Mouse (Mus musculus): ENCODE results near the gene Hist1h3c. TPM values are rescaled to one million over a fixed set of nuclear protein-coding genes. Genes with fewer than 3 reads are reported as not detected.
"Not testable (repeated sequence)": the region's sequence is repeated elsewhere in the genome, so short reads cannot be mapped to it uniquely, and the experiment has no call there.

Gene Hist1h3c
- polyA plus RNA-seq, 1 experiment: 3.6 TPM

- peak within 1 kb of the TSS; percentile 96 for H3K9ac ChIP-seq (ENCODE audit: low read depth, poor library complexity, severe bottlenecking)
- TF ChIP-seq POLR2A (IDR thresholded peaks at IDR 0.05; ENCODE audit: insufficient read depth, low read length): peak; percentile 85
- H3K9me3 ChIP-seq (replicated peaks; ENCODE audit: control insufficient read depth, insufficient read depth, low read length, poor library complexity, severe bottlenecking); H3K36me3 ChIP-seq (ENCODE audit: control insufficient read depth, insufficient read depth, low read length, poor library complexity, severe bottlenecking); H3K27me3 ChIP-seq (ENCODE audit: control insufficient read depth, insufficient read depth, low read length, poor library complexity, severe bottlenecking); H3K4me1 ChIP-seq (ENCODE audit: control insufficient read depth, insufficient read depth, low read length): not testable (repeated sequence)
- peak within 1 kb of the TSS; percentile 81 for H3K4me3 ChIP-seq (ENCODE audit: low read depth, low read length)
- peak within 1 kb of the TSS; percentile 95 for H3K27ac ChIP-seq (ENCODE audit: insufficient read depth, low read length)
These were observed 6.8 kb upstream of the Hist1h3c start, which contains the start of gene Hist1h3b for GRCm38 (mm10) chr13:23752067-23752741. Gene Hist1h3b (plus strand): TSS chr13:23752267.

- Histone ChIP-seq H3K4me1 (ENCODE audit: control insufficient read depth, insufficient read depth, low read length) (peaks cover 2% of the 10 kb centered on the region), H3K4me3 (ENCODE audit: low read depth, low read length) (peak overlapping the region; percentile 68), H3K36me3 (ENCODE audit: control insufficient read depth, insufficient read depth, low read length, poor library complexity, severe bottlenecking) (no peaks in the 10 kb centered on the region), H3K27ac (ENCODE audit: insufficient read depth, low read length) (peak overlapping the region; percentile 95), H3K27me3 (ENCODE audit: control insufficient read depth, insufficient read depth, low read length, poor library complexity, severe bottlenecking) (no peaks in the 10 kb centered on the region), H3K9me3 (replicated peaks; ENCODE audit: control insufficient read depth, insufficient read depth, low read length, poor library complexity, severe bottlenecking) (no peaks in the 10 kb centered on the region), H3K9ac (ENCODE audit: low read depth, poor library complexity, severe bottlenecking) (peak overlapping the region; percentile 91)
- TF ChIP-seq EP300 (IDR thresholded peaks at IDR 0.05; ENCODE audit: insufficient read depth, low read depth, low read length) (no peak), POLR2A (IDR thresholded peaks at IDR 0.05; ENCODE audit: insufficient read depth, low read length) (no peak), CTCF (IDR thresholded peaks at IDR 0.05; ENCODE audit: low read depth, low read length) (no peak)
These were observed 6.1 kb upstream of the Hist1h3c start for GRCm38 (mm10) chr13:23751478-23751956.

GRCm38 (mm10) chr13:23750839-23751477 is 5.6 kb upstream of the Hist1h3c start, which contains the start of gene Hist1h2ab:
Gene Hist1h2ab (plus strand): TSS chr13:23751126.
- not testable (repeated sequence) for H3K36me3 ChIP-seq (ENCODE audit: control insufficient read depth, insufficient read depth, low read length, poor library complexity, severe bottlenecking); H3K9me3 ChIP-seq (replicated peaks; ENCODE audit: control insufficient read depth, insufficient read depth, low read length, poor library complexity, severe bottlenecking); H3K4me1 ChIP-seq (ENCODE audit: control insufficient read depth, insufficient read depth, low read length); H3K27me3 ChIP-seq (ENCODE audit: control insufficient read depth, insufficient read depth, low read length, poor library complexity, severe bottlenecking)
- H3K27ac ChIP-seq (ENCODE audit: insufficient read depth, low read length): peak within 1 kb of the TSS; percentile 95
- peak within 1 kb of the TSS; percentile 91 for H3K9ac ChIP-seq (ENCODE audit: low read depth, poor library complexity, severe bottlenecking)
- TF ChIP-seq POLR2A (IDR thresholded peaks at IDR 0.05; ENCODE audit: insufficient read depth, low read length) (peak; percentile 80), EP300 (IDR thresholded peaks at IDR 0.05; ENCODE audit: insufficient read depth, low read depth, low read length) (0 out of 2 replicates have a peak, but pooled peaks have one; percentile 31)
- H3K4me3 ChIP-seq (ENCODE audit: low read depth, low read length): peak within 1 kb of the TSS; percentile 68

- Histone ChIP-seq H3K36me3 (ENCODE audit: control insufficient read depth, insufficient read depth, low read length, poor library complexity, severe bottlenecking) (no peaks in the 10 kb centered on the region), H3K4me1 (ENCODE audit: control insufficient read depth, insufficient read depth, low read length) (peaks cover 2% of the 10 kb centered on the region), H3K27ac (ENCODE audit: insufficient read depth, low read length) (peak overlapping the region; percentile 41), H3K27me3 (ENCODE audit: control insufficient read depth, insufficient read depth, low read length, poor library complexity, severe bottlenecking) (no peaks in the 10 kb centered on the region), H3K9me3 (replicated peaks; ENCODE audit: control insufficient read depth, insufficient read depth, low read length, poor library complexity, severe bottlenecking) (no peaks in the 10 kb centered on the region), H3K4me3 (ENCODE audit: low read depth, low read length) (no peak overlapping the region), H3K9ac (ENCODE audit: low read depth, poor library complexity, severe bottlenecking) (no peak overlapping the region)
- TF ChIP-seq POLR2A (IDR thresholded peaks at IDR 0.05; ENCODE audit: insufficient read depth, low read length): no peak
- TF ChIP-seq EP300 (IDR thresholded peaks at IDR 0.05; ENCODE audit: insufficient read depth, low read depth, low read length): no peak
- no peak for TF ChIP-seq CTCF (IDR thresholded peaks at IDR 0.05; ENCODE audit: low read depth, low read length)
These were observed 4.2 kb upstream of the Hist1h3c start for GRCm38 (mm10) chr13:23749563-23750121.

- Histone ChIP-seq H3K36me3 (ENCODE audit: control insufficient read depth, insufficient read depth, low read length, poor library complexity, severe bottlenecking) (no peaks in the 10 kb centered on the region), H3K9me3 (replicated peaks; ENCODE audit: control insufficient read depth, insufficient read depth, low read length, poor library complexity, severe bottlenecking) (no peaks in the 10 kb centered on the region), H3K4me3 (ENCODE audit: low read depth, low read length) (no peak overlapping the region), H3K4me1 (ENCODE audit: control insufficient read depth, insufficient read depth, low read length) (peaks cover 2% of the 10 kb centered on the region), H3K27me3 (ENCODE audit: control insufficient read depth, insufficient read depth, low read length, poor library complexity, severe bottlenecking) (no peaks in the 10 kb centered on the region), H3K27ac (ENCODE audit: insufficient read depth, low read length) (peak overlapping the region; percentile 93), H3K9ac (ENCODE audit: low read depth, poor library complexity, severe bottlenecking) (peak overlapping the region; percentile 86)
- TF ChIP-seq CTCF (IDR thresholded peaks at IDR 0.05; ENCODE audit: low read depth, low read length) (no peak), EP300 (IDR thresholded peaks at IDR 0.05; ENCODE audit: insufficient read depth, low read depth, low read length) (no peak), POLR2A (IDR thresholded peaks at IDR 0.05; ENCODE audit: insufficient read depth, low read length) (no peak)
These were observed 2.5 kb upstream of the Hist1h3c start for GRCm38 (mm10) chr13:23747892-23748288.
